Mouse (Mus musculus) megakaryocyte progenitor cell, adult 5-6 weeks (primary cell): ENCODE data around the gene Sprr2h. TPM values are rescaled to one million over a fixed set of nuclear protein-coding genes. Genes with fewer than 3 reads are reported as not detected.

Experiments
- ATAC-seq: replicated peaks from 2 replicates; pipeline ENCODE4 v1.8.0; 2016; ENCODE audit warnings: mild to moderate bottlenecking, moderate TSS enrichment, inconsistent platforms; ENCODE audit not compliant: poor library complexity
- total RNA-seq, 2 experiments: library from RNA; stranded (forward) in 1 of 2; stranded (reverse) in 1 of 2; fragments of 157-497, 149-512 nt in 1 of 2; fragments of 200-1000 nt in 1 of 2; gene quantifications; 2 replicates each; pipeline versions ENCODE4 v1.2.3 to v1.2.4; 2015 to 2017

Gene Sprr2h
- total RNA-seq (2015) (not detected in 2 replicates), total RNA-seq (2017) (not detected in 2 replicates)

- ATAC-seq, result no peak
These were observed at the start of gene Sprr2h for GRCm38 (mm10) chr3:92385385-92385784. TSS of gene Sprr2h (plus strand) at chr3:92385685.

DNA sequence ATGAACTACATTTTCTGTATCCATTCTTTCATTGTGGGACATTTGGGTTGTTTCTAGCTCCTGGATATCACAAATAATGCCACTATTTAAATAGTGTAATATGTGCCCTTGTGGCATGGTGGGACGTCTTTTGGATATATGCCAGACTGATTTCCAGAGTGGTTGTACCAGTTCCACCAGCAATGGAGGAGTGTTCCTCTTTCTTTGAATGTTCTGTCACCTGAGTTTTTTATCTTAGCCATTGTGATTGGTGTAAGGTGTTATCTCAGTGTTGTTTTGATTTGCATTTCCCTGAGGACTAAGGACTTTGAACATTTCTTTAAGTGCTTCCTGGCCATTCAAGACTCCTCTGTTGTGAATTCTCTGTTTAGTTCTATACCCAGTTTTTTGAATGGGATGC is 49.2 kb upstream of the Sprr2h start:
- ATAC-seq, result no peak

GRCm38 (mm10) chr3:92338840-92339239 is 46.6 kb upstream of the Sprr2h start, which contains the start of gene Sprr2d:
TSS of gene Sprr2d (plus strand) at chr3:92339140.
- ATAC-seq, result no peak

DNA sequence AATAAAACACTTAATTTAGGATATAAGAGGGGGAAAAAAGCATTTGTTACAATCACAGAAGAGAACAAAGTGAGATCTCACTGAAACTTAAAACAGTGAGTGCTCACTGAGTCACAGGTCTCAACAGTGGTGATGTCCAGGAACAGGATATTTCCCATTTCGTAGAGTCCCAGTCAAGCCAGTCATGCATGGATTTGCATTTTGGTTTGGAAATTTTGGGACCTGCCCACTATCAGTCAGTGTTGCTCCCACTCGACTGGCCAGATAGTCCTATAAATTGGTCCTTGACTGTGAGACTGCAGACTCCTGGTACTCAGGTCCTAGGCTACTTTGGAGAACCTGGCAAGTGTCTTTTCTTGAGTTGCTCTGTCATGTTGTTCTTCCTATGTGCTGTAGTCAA is 33.6 kb upstream of the Sprr2h start, which contains the start of gene Sprr2e:
Sprr2e (plus strand) TSS at position 301 of the 400 bp plus-strand sequence.
- ATAC-seq, result no peak

DNA sequence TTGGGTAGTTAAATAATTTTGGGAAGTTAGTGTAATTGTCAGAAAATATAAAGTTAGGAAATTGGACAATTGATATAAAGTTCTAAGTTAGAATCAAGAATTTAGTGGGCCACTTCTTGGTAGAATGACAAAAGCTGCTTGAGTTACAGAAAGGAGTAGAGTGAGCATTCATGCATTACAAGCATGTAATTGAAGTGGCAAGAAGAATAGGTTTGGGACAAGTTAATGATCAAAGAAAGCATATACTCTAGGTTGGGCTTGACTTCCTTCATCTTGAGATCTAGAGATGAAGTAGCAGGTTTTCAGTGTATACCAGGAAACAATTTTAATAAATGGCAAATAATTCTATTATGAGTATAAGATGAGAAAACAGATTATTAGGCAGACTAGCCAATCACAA is 23.9 kb upstream of the Sprr2h start:
- ATAC-seq, result no peak

GRCm38 (mm10) chr3:92364887-92365286 is 20.6 kb upstream of the Sprr2h start, which contains the start of gene Sprr2f:
TSS of gene Sprr2f (plus strand) at chr3:92365187.
- ATAC-seq, result no peak

- no peak for ATAC-seq
These were observed 11.9 kb upstream of the Sprr2h start for GRCm38 (mm10) chr3:92373613-92374012.

GRCm38 (mm10) chr3:92394301-92394700 is 8.8 kb downstream of the Sprr2h start:
- no peak for ATAC-seq

- ATAC-seq, result no peak
These were observed 22.2 kb downstream of the Sprr2h start, which contains the start of gene Sprr2i for GRCm38 (mm10) chr3:92407691-92408090. TSS of gene Sprr2i (plus strand) at chr3:92407991.

GRCm38 (mm10) chr3:92417782-92418181 is 32.3 kb downstream of the Sprr2h start, which contains the start of gene Sprr2j-ps:
TSS of gene Sprr2j-ps (plus strand) at chr3:92418082.
- no peak for ATAC-seq

DNA sequence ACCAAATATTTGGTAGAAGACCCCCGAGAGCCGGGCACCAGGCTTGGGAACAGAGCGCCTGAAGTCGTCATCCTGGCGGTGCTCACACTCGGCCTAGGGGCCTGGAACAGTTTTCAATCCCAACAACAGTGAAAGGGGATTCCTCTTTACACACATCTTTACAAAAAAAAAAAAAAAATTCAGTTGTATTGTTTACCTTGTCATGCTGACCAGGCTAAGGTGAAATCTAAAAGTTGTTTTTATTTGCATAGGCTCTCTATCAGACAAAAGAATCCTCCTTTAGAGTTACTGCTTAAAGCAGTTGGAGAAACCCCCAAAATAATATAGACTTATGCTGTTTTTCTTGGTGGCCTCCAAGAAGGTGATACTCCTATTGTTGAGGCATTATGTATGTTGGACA is 43.8 kb downstream of the Sprr2h start, which contains the start of gene Gm9774:
Gm9774 (minus strand) TSS at position 101 of the 400 bp plus-strand sequence.
- ATAC-seq, result no peak

GRCm38 (mm10) chr3:92432282-92432681 is 46.8 kb downstream of the Sprr2h start, which contains the start of gene Sprr2k:
TSS of gene Sprr2k (plus strand) at chr3:92432582.
- ATAC-seq, result no peak

Other genes starting within 250 kb of the Sprr2h start
- gene Lelp1, start 242.9 kb upstream of the Sprr2h start, total RNA-seq (2015), result not detected in 2 replicates
- gene Lelp1, start 242.9 kb upstream of the Sprr2h start, total RNA-seq (2017), result not detected in 2 replicates
- not detected in 2 replicates for gene Sprr2a1, start 169.9 kb upstream of the Sprr2h start, total RNA-seq (2015)
- gene Sprr2a1, start 169.9 kb upstream of the Sprr2h start, total RNA-seq (2017), result not detected in 2 replicates
- not detected in 2 replicates for gene Sprr2a2, start 169.8 kb upstream of the Sprr2h start, total RNA-seq (2015)
- gene Sprr2a2, start 169.8 kb upstream of the Sprr2h start, total RNA-seq (2017), result not detected in 2 replicates
- gene Sprr2a3, start 100.3 kb upstream of the Sprr2h start, total RNA-seq (2015), result not detected in 2 replicates
- not detected in 2 replicates for gene Sprr2a3, start 100.3 kb upstream of the Sprr2h start, total RNA-seq (2017)
- not detected in 2 replicates for gene Sprr2b, start 69.1 kb upstream of the Sprr2h start, total RNA-seq (2015)
- gene Sprr2b, start 69.1 kb upstream of the Sprr2h start, total RNA-seq (2017), result not detected in 2 replicates
- gene Sprr2d, start 46.5 kb upstream of the Sprr2h start, total RNA-seq (2015), result not detected in 2 replicates
- gene Sprr2d, start 46.5 kb upstream of the Sprr2h start, total RNA-seq (2017), result not detected in 2 replicates
- not detected in 2 replicates for gene Sprr2e, start 33.5 kb upstream of the Sprr2h start, total RNA-seq (2015)
- gene Sprr2e, start 33.5 kb upstream of the Sprr2h start, total RNA-seq (2017), result not detected in 2 replicates
- gene Sprr2f, start 20.5 kb upstream of the Sprr2h start, total RNA-seq (2015), result not detected in 2 replicates
- gene Sprr2f, start 20.5 kb upstream of the Sprr2h start, total RNA-seq (2017), result not detected in 2 replicates
- gene Sprr2i, start 22.3 kb downstream of the Sprr2h start, total RNA-seq (2015), result not detected in 2 replicates
- gene Sprr2i, start 22.3 kb downstream of the Sprr2h start, total RNA-seq (2017), result not detected in 2 replicates
- not detected in 2 replicates for gene Sprr2j-ps, start 32.4 kb downstream of the Sprr2h start, total RNA-seq (2015)
- not detected in 2 replicates for gene Sprr2j-ps, start 32.4 kb downstream of the Sprr2h start, total RNA-seq (2017)
- 9.5 and 12.2 TPM in 2 replicates for gene Gm9774, start 43.7 kb downstream of the Sprr2h start, total RNA-seq (2015)
- gene Gm9774, start 43.7 kb downstream of the Sprr2h start, total RNA-seq (2017), result 1.7 and 1.9 TPM in 2 replicates
- gene Sprr2k, start 46.9 kb downstream of the Sprr2h start, total RNA-seq (2015), result not detected in 2 replicates
- gene Sprr2k, start 46.9 kb downstream of the Sprr2h start, total RNA-seq (2017), result not detected in 2 replicates
- not detected in 2 replicates for gene Sprr1b, start 53.1 kb downstream of the Sprr2h start, total RNA-seq (2015)
- gene Sprr1b, start 53.1 kb downstream of the Sprr2h start, total RNA-seq (2017), result not detected in 2 replicates
- not detected in 2 replicates for gene Sprr3, start 73.0 kb downstream of the Sprr2h start, total RNA-seq (2015)
- gene Sprr3, start 73.0 kb downstream of the Sprr2h start, total RNA-seq (2017), result not detected in 2 replicates
- not detected in 2 replicates for gene Sprr1a, start 100.2 kb downstream of the Sprr2h start, total RNA-seq (2015)
- not detected in 2 replicates for gene Sprr1a, start 100.2 kb downstream of the Sprr2h start, total RNA-seq (2017)
- gene Sprr4, start 114.8 kb downstream of the Sprr2h start, total RNA-seq (2015), result not detected in 2 replicates
- gene Sprr4, start 114.8 kb downstream of the Sprr2h start, total RNA-seq (2017), result not detected in 2 replicates
- not detected in 2 replicates for gene 2310046K23Rik, start 148.8 kb downstream of the Sprr2h start, total RNA-seq (2015)
- gene 2310046K23Rik, start 148.8 kb downstream of the Sprr2h start, total RNA-seq (2017), result not detected in 2 replicates
- gene Ivl, start 188.1 kb downstream of the Sprr2h start, total RNA-seq (2015), result 0.22 TPM in 1 of 2 replicates, not detected in the other
- 0.27 TPM in 1 of 2 replicates, not detected in the other for gene Ivl, start 188.1 kb downstream of the Sprr2h start, total RNA-seq (2017)
- gene Smcp, start 203.3 kb downstream of the Sprr2h start, total RNA-seq (2015), result not detected in 2 replicates
- gene Smcp, start 203.3 kb downstream of the Sprr2h start, total RNA-seq (2017), result not detected in 2 replicates
- gene 2210017I01Rik, start 221.8 kb downstream of the Sprr2h start, total RNA-seq (2015), result not detected in 2 replicates
- gene 2210017I01Rik, start 221.8 kb downstream of the Sprr2h start, total RNA-seq (2017), result not detected in 2 replicates
- not detected in 2 replicates for gene Lce6a, start 236.0 kb downstream of the Sprr2h start, total RNA-seq (2015)
- gene Lce6a, start 236.0 kb downstream of the Sprr2h start, total RNA-seq (2017), result not detected in 2 replicates